Mouse (Mus musculus) thymus, adult 2 months (tissue): ENCODE data around the gene Ankrd42.

Experiments
- CTCF ChIP-seq: fragments of 200-500 bp; IDR thresholded peaks from 2 replicates; pipeline ENCODE4 v1.5.1; 2012; ENCODE audit warnings: mild to moderate bottlenecking, control low read depth, low read length, moderate library complexity, borderline replicate concordance; ENCODE audit not compliant: control insufficient read depth, poor library complexity, insufficient read depth; ENCODE audit errors: extremely low read depth
- POLR2A ChIP-seq: fragments of 200-500 bp; IDR thresholded peaks from 2 replicates; pipeline ENCODE4 v1.6.1; 2012; ENCODE audit warnings: mild to moderate bottlenecking, low read length, control low read depth, moderate library complexity; ENCODE audit not compliant: control insufficient read depth, poor library complexity, insufficient read depth; ENCODE audit errors: extremely low read depth

DNA sequence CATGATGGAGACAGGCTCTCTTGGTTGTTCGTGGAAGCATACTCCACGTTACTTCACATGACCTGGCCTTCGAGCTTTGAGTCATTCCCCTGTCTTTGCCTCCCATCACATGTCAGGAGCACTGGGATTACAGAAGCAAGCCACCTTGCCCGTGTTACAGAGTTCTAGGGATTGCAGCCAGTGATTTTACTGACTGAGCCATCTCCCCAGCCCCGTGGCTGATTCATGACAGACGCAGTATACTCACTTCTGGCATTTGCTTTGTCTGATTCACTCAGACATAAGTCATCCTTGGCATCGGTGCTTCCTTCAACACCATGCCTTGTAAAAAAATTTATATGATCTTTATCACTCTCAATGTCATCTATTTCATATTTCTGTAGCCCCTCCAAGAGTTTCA lies 32.0 kb downstream of the Ankrd42 start:
- no peak for TF ChIP-seq CTCF
- TF ChIP-seq POLR2A = no peak
